Mouse (Mus musculus) heart, postnatal 14 days (tissue): ENCODE results near the gene Susd1. TPM values are rescaled to one million over a fixed set of nuclear protein-coding genes. Genes with fewer than 3 reads are reported as not detected.

Source experiments
- total RNA-seq, 2 experiments: library from RNA; stranded (reverse); gene quantifications; 2 replicates each; pipeline ENCODE4 v1.2.3; 2021

Gene Susd1
- total RNA-seq, 2 experiments from 2014 or later = 0.98 to 1.5 TPM

Other genes starting within 250 kb of the Susd1 start
- gene Ugcg, start 249.4 kb downstream of the Susd1 start, total RNA-seq = 10 to 100 TPM; 18.3 to 18.6 TPM
- 10 to 100 TPM; 44.2 to 46.5 TPM for gene Ptbp3, start 110.7 kb upstream of the Susd1 start, total RNA-seq
- gene Hsdl2, start 142.9 kb upstream of the Susd1 start, total RNA-seq = 100 to 1,000 TPM; 247 to 266 TPM
- 1 to 10 TPM; 7.8 to 9.5 TPM for gene E130308A19Rik, start 187.6 kb upstream of the Susd1 start, total RNA-seq